Mouse (Mus musculus): ENCODE data around the gene 4933402J07Rik.

The 4933402J07Rik gene

DNA sequence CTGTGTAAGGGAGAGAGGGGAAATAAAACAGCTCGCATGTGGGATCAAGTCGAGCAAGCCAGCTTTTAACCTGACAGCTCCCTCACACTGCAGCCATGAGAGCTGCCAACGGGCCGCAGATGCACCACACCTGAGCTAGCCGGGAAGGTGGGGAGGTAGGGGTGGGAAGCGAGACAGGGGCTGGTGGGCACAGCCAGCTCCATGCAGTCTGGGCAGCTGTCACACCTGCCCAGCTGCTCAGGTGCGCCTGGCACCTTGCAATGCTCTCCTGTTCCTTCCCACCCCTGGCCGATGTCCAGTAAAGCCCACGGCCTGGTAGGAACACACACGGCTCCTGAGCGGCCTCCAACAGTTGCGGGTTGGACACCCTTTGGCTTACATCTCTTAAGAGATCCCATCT is 57.5 kb downstream of the 4933402J07Rik start:
- no peak for DNase-seq (ENCODE audit: low spot score)

- no peak for DNase-seq (ENCODE audit: low spot score)
These were observed 66.0 kb downstream of the 4933402J07Rik start for GRCm38 (mm10) chr8:87629656-87630055.

DNA sequence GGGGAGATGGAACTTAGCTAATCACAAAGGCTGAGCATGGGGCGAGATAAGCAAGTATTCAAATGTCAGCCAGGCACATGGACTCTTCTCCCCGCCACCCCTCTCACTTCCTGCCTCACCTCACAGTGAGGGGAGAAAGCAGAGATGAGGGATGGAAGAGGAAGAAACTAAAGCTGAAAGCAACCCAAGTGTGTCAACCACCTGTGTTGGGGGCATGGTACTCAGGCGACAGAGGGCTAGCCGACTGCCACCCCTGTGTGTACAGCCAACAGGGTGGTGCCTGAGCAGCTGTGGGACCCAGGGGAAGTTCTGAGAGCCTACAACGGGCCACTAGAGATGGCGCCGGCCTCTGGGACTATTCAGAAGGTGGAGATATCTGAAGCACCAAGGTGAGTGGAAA is 68.1 kb downstream of the 4933402J07Rik start:
- no peak for DNase-seq (ENCODE audit: low spot score)

- DNase-seq (ENCODE audit: low spot score) = no peak
These were observed 72.6 kb downstream of the 4933402J07Rik start for GRCm38 (mm10) chr8:87636226-87636742.
